Mouse (Mus musculus): ENCODE measurements around the gene Rnf114. TPM values are rescaled to one million over a fixed set of nuclear protein-coding genes. Genes with fewer than 3 reads are reported as not detected.
A peak's percentile ranks its signal among the peaks of the same experiment; 100 is the strongest.

Gene Rnf114
- polyA plus RNA-seq, 1 experiment from 2014 or later = 83.2 TPM

GRCm38 (mm10) chr2:167542361-167542760 lies 49.9 kb downstream of the Rnf114 start:
- Histone ChIP-seq H3K27me3 (ENCODE audit: control insufficient read depth, insufficient read depth, low read length) (peaks cover 1% of the 10 kb centered on the region; the same call in 1 of the 2 replicates), H3K4me1 (ENCODE audit: control insufficient read depth, insufficient read depth, low read length) (peaks cover 42% of the 10 kb centered on the region), H3K36me3 (ENCODE audit: control insufficient read depth, insufficient read depth, low read length) (peaks cover 7% of the 10 kb centered on the region; the same call in 1 of the 2 replicates), H3K9me3 (ENCODE audit: control insufficient read depth, low read depth, low read length) (no peaks in the 10 kb centered on the region), H3K4me3 (ENCODE audit: low read depth, low read length) (no peak overlapping the region), H3K27ac (ENCODE audit: low read length) (peak overlapping the region; percentile 99; the same call in 1 of the 2 replicates), H3K9ac (replicated peaks; ENCODE audit: low read depth, low read length) (no peak overlapping the region), H3K4me2 (replicated peaks; ENCODE audit: low read depth, low read length) (no peak overlapping the region)
- WGBS = 59% methylated on average over 4 of the region's 4 CpGs
- no peak for ATAC-seq (ENCODE audit: insufficient number of reproducible peaks, insufficient read depth, low FRiP score, low read depth)

DNA sequence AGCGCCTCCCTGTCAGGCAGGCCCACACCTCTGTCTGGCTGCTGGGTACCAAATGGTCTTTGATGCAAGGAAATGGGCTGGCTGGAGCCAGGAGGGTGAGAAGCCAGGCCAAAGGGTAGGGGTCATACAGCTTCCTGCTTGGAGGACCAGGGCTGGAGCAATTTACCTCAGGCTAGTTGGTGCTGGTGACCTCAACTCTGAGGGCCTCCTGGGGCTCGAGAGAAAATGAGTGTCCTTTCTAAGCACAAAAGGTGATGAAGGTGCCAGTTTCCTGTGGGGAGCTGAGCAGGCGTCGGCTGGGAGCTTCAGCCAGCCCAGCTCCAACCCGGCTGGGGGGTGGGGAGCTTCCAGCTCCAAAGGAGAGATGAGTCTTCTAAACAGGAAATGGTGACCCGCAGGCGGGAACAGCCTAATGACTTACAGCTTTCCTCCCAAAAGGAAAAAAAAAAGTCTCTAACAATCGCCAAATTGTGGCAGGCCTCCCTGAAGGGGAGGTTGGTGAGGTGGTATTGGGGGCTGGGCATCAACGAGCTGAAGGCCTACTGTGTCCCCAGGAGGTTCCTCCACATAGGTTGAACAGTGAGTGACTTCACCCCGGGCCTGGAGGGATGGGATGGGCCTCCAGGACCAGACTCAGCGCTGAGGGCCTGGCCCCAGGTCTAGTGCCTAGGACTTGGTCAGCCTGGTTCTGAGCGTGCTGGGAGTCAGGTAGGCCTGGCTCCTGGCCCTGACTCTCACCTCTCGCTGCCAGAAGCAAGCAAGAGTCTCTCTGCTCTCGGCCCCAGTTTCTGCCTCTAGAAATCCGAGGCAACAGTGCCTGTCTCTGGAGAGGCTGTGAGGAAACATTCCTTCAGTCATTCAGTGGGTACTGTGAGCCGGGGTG lies 50.9 kb downstream of the Rnf114 start:
- no peak overlapping the region for H3K4me2 ChIP-seq (replicated peaks; ENCODE audit: low read depth, low read length)
- H3K4me3 ChIP-seq (ENCODE audit: low read depth, low read length) = no peak overlapping the region
- H3K9ac ChIP-seq (replicated peaks; ENCODE audit: low read depth, low read length) = peak overlapping the region; percentile 18
- H3K9me3 ChIP-seq (ENCODE audit: control insufficient read depth, low read depth, low read length) = no peaks in the 10 kb centered on the region
- H3K36me3 ChIP-seq (ENCODE audit: control insufficient read depth, insufficient read depth, low read length) = peaks cover 7% of the 10 kb centered on the region; the same call in 1 of the 2 replicates
- H3K4me1 ChIP-seq (ENCODE audit: control insufficient read depth, insufficient read depth, low read length) = peaks cover 38% of the 10 kb centered on the region
- peak overlapping the region; percentile 99 for H3K27ac ChIP-seq (ENCODE audit: low read length)
- 14% methylated on average over 16 of the region's 16 CpGs for WGBS
- H3K27me3 ChIP-seq (ENCODE audit: control insufficient read depth, insufficient read depth, low read length) = no peaks in the 10 kb centered on the region
- no peak for ATAC-seq (ENCODE audit: insufficient number of reproducible peaks, insufficient read depth, low FRiP score, low read depth)

- WGBS = 10% methylated on average over 4 of the region's 4 CpGs
- Histone ChIP-seq H3K4me2 (replicated peaks; ENCODE audit: low read depth, low read length) (no peak overlapping the region), H3K9ac (replicated peaks; ENCODE audit: low read depth, low read length) (peak overlapping the region; percentile 18; the same call in 1 of the 2 replicates), H3K27me3 (ENCODE audit: control insufficient read depth, insufficient read depth, low read length) (no peaks in the 10 kb centered on the region), H3K27ac (ENCODE audit: low read length) (peak overlapping the region; percentile 99), H3K9me3 (ENCODE audit: control insufficient read depth, low read depth, low read length) (no peaks in the 10 kb centered on the region), H3K36me3 (ENCODE audit: control insufficient read depth, insufficient read depth, low read length) (peaks cover 7% of the 10 kb centered on the region; the same call in 1 of the 2 replicates), H3K4me1 (ENCODE audit: control insufficient read depth, insufficient read depth, low read length) (peaks cover 38% of the 10 kb centered on the region), H3K4me3 (ENCODE audit: low read depth, low read length) (no peak overlapping the region)
- peak; percentile 46 for ATAC-seq (ENCODE audit: insufficient number of reproducible peaks, insufficient read depth, low FRiP score, low read depth)
These were observed 51.5 kb downstream of the Rnf114 start for GRCm38 (mm10) chr2:167544004-167544356.

GRCm38 (mm10) chr2:167544456-167544855 lies 52.0 kb downstream of the Rnf114 start:
- no peaks in the 10 kb centered on the region for H3K9me3 ChIP-seq (ENCODE audit: control insufficient read depth, low read depth, low read length)
- ATAC-seq (ENCODE audit: insufficient number of reproducible peaks, insufficient read depth, low FRiP score, low read depth) = peak; percentile 40; the same call in 1 of the 2 replicates
- H3K4me3 ChIP-seq (ENCODE audit: low read depth, low read length) = no peak overlapping the region
- peaks cover 7% of the 10 kb centered on the region; the same call in 1 of the 2 replicates for H3K36me3 ChIP-seq (ENCODE audit: control insufficient read depth, insufficient read depth, low read length)
- no peaks in the 10 kb centered on the region for H3K27me3 ChIP-seq (ENCODE audit: control insufficient read depth, insufficient read depth, low read length)
- H3K4me1 ChIP-seq (ENCODE audit: control insufficient read depth, insufficient read depth, low read length) = peaks cover 38% of the 10 kb centered on the region
- WGBS = 36% methylated on average over 5 of the region's 5 CpGs
- H3K4me2 ChIP-seq (replicated peaks; ENCODE audit: low read depth, low read length) = no peak overlapping the region
- peak overlapping the region; percentile 99 for H3K27ac ChIP-seq (ENCODE audit: low read length)
- H3K9ac ChIP-seq (replicated peaks; ENCODE audit: low read depth, low read length) = no peak overlapping the region

DNA sequence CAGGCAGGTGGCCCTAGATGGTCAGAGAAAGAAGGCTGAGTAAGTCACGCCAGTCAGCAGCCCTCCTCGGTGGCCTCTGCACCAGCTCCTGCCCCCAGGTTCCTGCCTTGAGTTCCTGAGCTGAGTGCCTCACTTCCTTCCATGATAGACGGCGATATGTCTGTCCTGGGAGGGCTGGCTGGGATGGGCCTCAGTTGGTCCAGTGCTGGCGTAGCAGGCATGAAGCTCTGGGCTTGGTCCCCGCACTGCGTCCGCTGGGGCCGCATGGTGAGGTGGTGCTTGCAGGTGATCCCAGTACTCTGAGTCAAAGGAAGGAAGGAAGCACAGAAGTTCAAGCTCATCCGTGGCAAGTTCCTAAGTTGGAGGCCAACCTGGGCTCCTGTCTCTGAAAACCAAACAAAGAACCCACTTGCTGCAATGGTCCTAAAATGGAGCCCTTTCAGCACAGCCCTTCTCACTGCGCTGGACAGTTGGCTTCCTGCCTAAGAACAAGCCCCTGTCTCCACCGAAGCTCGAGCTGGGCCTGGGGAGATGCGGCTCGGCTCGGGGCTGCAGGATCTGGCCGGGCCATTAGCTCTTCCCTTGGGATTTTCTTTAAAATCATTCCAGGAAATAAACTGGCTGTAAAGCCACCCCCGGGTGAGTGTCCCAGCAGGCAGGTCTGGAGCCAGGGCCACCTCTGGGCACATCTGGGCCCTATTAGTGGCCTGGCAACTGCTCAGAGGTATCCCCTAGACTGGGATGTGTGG lies 54.2 kb downstream of the Rnf114 start:
- no peak overlapping the region for H3K9ac ChIP-seq (replicated peaks; ENCODE audit: low read depth, low read length)
- no peak overlapping the region for H3K27ac ChIP-seq (ENCODE audit: low read length)
- H3K36me3 ChIP-seq (ENCODE audit: control insufficient read depth, insufficient read depth, low read length) = peaks cover 5% of the 10 kb centered on the region; the same call in 1 of the 2 replicates
- 82% methylated on average over 18 of the region's 18 CpGs for WGBS
- no peak overlapping the region for H3K4me3 ChIP-seq (ENCODE audit: low read depth, low read length)
- no peak for ATAC-seq (ENCODE audit: insufficient number of reproducible peaks, insufficient read depth, low FRiP score, low read depth)
- peaks cover 29% of the 10 kb centered on the region for H3K4me1 ChIP-seq (ENCODE audit: control insufficient read depth, insufficient read depth, low read length)
- no peak overlapping the region for H3K4me2 ChIP-seq (replicated peaks; ENCODE audit: low read depth, low read length)
- no peaks in the 10 kb centered on the region for H3K27me3 ChIP-seq (ENCODE audit: control insufficient read depth, insufficient read depth, low read length)
- no peaks in the 10 kb centered on the region for H3K9me3 ChIP-seq (ENCODE audit: control insufficient read depth, low read depth, low read length)

DNA sequence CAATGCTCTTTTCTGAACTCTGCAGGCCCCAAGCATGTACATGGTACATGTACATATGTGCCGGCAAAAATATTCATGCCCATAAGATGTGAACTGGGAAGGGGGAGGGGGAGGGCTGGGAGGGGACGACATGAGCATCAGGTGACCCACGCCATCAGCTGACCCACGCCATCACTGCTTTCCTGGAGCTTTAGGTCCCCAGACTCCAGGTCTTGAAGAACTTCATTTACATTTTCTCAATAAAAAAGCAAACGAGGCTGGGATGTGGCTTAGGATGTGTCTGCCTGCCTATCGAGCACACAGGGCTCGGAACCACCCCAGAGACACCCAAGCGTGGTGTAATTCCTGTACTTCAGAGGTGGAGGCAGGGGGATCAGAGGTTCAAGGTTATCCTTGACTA lies 55.0 kb downstream of the Rnf114 start:
- Histone ChIP-seq H3K9me3 (ENCODE audit: control insufficient read depth, low read depth, low read length) (no peaks in the 10 kb centered on the region), H3K4me1 (ENCODE audit: control insufficient read depth, insufficient read depth, low read length) (peaks cover 20% of the 10 kb centered on the region), H3K9ac (replicated peaks; ENCODE audit: low read depth, low read length) (no peak overlapping the region), H3K27ac (ENCODE audit: low read length) (no peak overlapping the region), H3K4me3 (ENCODE audit: low read depth, low read length) (no peak overlapping the region), H3K4me2 (replicated peaks; ENCODE audit: low read depth, low read length) (no peak overlapping the region), H3K36me3 (ENCODE audit: control insufficient read depth, insufficient read depth, low read length) (no peaks in the 10 kb centered on the region), H3K27me3 (ENCODE audit: control insufficient read depth, insufficient read depth, low read length) (no peaks in the 10 kb centered on the region)
- 90% methylated on average over 8 of the region's 8 CpGs for WGBS
- ATAC-seq (ENCODE audit: insufficient number of reproducible peaks, insufficient read depth, low FRiP score, low read depth) = no peak

- no peaks in the 10 kb centered on the region for H3K36me3 ChIP-seq (ENCODE audit: control insufficient read depth, insufficient read depth, low read length)
- H3K4me2 ChIP-seq (replicated peaks; ENCODE audit: low read depth, low read length) = no peak overlapping the region
- H3K4me1 ChIP-seq (ENCODE audit: control insufficient read depth, insufficient read depth, low read length) = peaks cover 14% of the 10 kb centered on the region
- ATAC-seq (ENCODE audit: insufficient number of reproducible peaks, insufficient read depth, low FRiP score, low read depth) = no peak
- WGBS = 76% methylated on average over 7 of the region's 7 CpGs
- no peak overlapping the region for H3K4me3 ChIP-seq (ENCODE audit: low read depth, low read length)
- H3K9ac ChIP-seq (replicated peaks; ENCODE audit: low read depth, low read length) = no peak overlapping the region
- no peaks in the 10 kb centered on the region for H3K9me3 ChIP-seq (ENCODE audit: control insufficient read depth, low read depth, low read length)
- H3K27ac ChIP-seq (ENCODE audit: low read length) = no peak overlapping the region
- H3K27me3 ChIP-seq (ENCODE audit: control insufficient read depth, insufficient read depth, low read length) = no peaks in the 10 kb centered on the region
These were observed 56.5 kb downstream of the Rnf114 start for GRCm38 (mm10) chr2:167548961-167549360.

DNA sequence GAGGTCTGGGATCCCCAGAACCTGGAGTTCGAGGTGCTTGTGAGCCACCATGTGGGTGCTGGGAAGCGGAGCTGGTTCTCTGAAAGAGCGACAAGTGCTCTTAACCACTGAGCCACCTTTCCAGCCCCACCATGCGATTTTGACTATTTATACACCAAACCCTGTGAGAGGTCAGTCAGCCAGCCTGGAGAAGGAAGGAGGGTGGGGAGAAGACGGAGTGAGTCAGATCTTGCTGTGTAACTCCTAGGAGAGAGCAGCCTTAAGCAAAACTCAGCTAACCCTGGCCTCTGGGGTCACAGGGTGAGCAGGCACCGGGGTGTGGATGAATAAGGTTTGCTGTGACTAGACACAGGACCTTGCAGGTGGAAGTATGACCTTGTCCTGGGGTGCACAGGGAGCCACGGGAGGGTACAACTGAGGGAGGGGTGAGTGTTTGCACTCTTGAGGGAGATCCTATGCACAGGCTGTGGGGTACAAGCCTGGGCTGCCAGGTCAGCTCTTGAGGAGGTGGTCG lies 58.0 kb downstream of the Rnf114 start:
- Histone ChIP-seq H3K27me3 (ENCODE audit: control insufficient read depth, insufficient read depth, low read length) (no peaks in the 10 kb centered on the region), H3K4me3 (ENCODE audit: low read depth, low read length) (no peak overlapping the region), H3K36me3 (ENCODE audit: control insufficient read depth, insufficient read depth, low read length) (no peaks in the 10 kb centered on the region), H3K9ac (replicated peaks; ENCODE audit: low read depth, low read length) (no peak overlapping the region), H3K4me2 (replicated peaks; ENCODE audit: low read depth, low read length) (no peak overlapping the region), H3K4me1 (ENCODE audit: control insufficient read depth, insufficient read depth, low read length) (peaks cover 9% of the 10 kb centered on the region; the same call in 1 of the 2 replicates), H3K9me3 (ENCODE audit: control insufficient read depth, low read depth, low read length) (no peaks in the 10 kb centered on the region), H3K27ac (ENCODE audit: low read length) (no peak overlapping the region)
- no peak for ATAC-seq (ENCODE audit: insufficient number of reproducible peaks, insufficient read depth, low FRiP score, low read depth)
- WGBS = 57% methylated on average over 8 of the region's 8 CpGs
